Mouse (Mus musculus) testis, adult 2 months (tissue): ENCODE data around the gene C77080. TPM values are rescaled to one million over a fixed set of nuclear protein-coding genes. Genes with fewer than 3 reads are reported as not detected.
"Not testable (repeated sequence)": the region's sequence is repeated elsewhere in the genome, so short reads cannot be mapped to it uniquely, and the experiment has no call there.

Source experiments
- H3K27ac ChIP-seq: fragments of 200-500 bp; 2 replicates; pipeline ENCODE4 v1.5.1; 2012; ENCODE audit warnings: low read depth, low read length; ENCODE audit not compliant: control insufficient read depth, insufficient read depth
- H3K27me3 ChIP-seq: fragments of 200-500 bp; 2 replicates; pipeline ENCODE4 v1.6.1; 2012; ENCODE audit warnings: mild to moderate bottlenecking, low read length, moderate library complexity; ENCODE audit not compliant: control insufficient read depth, insufficient read depth
- H3K36me3 ChIP-seq: fragments of 200-500 bp; 2 replicates; pipeline ENCODE4 v1.6.1; 2012; ENCODE audit warnings: mild to moderate bottlenecking, low read length; ENCODE audit not compliant: control insufficient read depth, insufficient read depth
- H3K4me1 ChIP-seq: fragments of 200-500 bp; 2 replicates; pipeline ENCODE4 v1.6.1; 2012; ENCODE audit warnings: low read length; ENCODE audit not compliant: control insufficient read depth, insufficient read depth
- H3K4me3 ChIP-seq: fragments of 200-500 bp; 2 replicates; pipeline ENCODE4 v1.5.1; 2012; ENCODE audit warnings: low read depth, mild to moderate bottlenecking, low read length, moderate library complexity, mixed read lengths; ENCODE audit not compliant: control insufficient read depth
- CTCF ChIP-seq: fragments of 200-500 bp; IDR thresholded peaks from 2 replicates; pipeline ENCODE4 v1.5.1; 2012; ENCODE audit warnings: low read depth, mild to moderate bottlenecking, inconsistent platforms, low read length, moderate library complexity; ENCODE audit not compliant: control insufficient read depth, insufficient read depth, insufficient replicate concordance
- POLR2A ChIP-seq: fragments of 200-500 bp; IDR thresholded peaks from 2 replicates; pipeline ENCODE4 v1.6.1; 2012; ENCODE audit warnings: low read depth, mild to moderate bottlenecking, inconsistent platforms, low read length, moderate library complexity; ENCODE audit not compliant: control insufficient read depth
- polyA plus RNA-seq: library from polyadenylated mRNA; depleted of rRNA; stranded (reverse); fragments of >200 nt; gene quantifications from 2 replicates; pipeline ENCODE4 v1.2.3, GENCODE M21; 2012

C77080 gene
- polyA plus RNA-seq, 1 experiment = 1.4 TPM

DNA sequence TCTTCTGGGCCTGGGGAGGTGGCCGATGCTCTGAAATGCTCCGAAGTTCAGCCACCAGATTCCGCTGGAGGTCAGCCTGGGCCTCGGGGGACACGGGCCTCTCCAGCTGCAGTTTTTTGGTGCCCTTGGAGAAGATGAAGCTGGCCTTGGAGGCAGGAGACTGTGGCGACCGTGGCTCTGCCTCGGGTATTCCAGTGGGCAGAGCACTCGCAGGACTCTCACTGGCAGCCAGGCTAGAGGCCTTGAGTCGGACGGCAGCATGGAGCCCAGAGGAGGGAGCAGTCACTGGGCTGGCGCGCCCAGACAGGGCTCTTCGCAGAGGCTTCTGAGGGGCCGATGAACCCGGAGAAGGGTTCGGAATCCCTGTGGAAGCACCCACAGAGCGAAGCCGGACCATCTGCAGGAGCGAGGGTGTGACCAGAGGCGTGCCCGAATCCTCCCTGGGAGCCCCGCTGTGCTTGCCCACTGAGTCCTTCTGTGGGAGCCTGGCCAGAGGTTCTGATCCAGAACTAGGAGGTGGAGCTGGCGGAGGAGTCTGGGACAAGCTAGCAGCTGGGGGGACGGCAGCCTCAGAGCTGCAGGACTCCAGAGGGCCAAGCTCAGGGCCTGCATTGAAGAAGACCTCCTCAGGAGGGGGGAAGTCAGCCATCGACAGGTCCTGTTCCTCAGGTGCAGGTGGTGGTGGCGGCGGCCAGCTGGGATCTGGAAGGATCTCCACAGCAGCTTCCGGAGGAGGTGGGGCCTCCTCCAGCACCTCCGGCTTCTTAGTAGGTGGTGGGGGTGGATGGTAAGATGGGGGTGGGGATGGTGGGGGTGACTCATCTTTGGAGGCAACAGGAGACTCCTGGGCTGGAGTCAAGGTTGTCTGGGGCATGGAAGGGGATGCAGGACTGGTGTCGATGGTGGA is 38.9 kb downstream of the C77080 start:
- Histone ChIP-seq H3K27me3 (no peaks in the 10 kb centered on the region), H3K4me3 (no peak overlapping the region), H3K36me3 (peaks cover 5% of the 10 kb centered on the region; the same call in 1 of the 2 replicates), H3K27ac (no peak overlapping the region), H3K4me1 (peaks cover 10% of the 10 kb centered on the region)
- TF ChIP-seq CTCF (no peak), POLR2A (no peak)

DNA sequence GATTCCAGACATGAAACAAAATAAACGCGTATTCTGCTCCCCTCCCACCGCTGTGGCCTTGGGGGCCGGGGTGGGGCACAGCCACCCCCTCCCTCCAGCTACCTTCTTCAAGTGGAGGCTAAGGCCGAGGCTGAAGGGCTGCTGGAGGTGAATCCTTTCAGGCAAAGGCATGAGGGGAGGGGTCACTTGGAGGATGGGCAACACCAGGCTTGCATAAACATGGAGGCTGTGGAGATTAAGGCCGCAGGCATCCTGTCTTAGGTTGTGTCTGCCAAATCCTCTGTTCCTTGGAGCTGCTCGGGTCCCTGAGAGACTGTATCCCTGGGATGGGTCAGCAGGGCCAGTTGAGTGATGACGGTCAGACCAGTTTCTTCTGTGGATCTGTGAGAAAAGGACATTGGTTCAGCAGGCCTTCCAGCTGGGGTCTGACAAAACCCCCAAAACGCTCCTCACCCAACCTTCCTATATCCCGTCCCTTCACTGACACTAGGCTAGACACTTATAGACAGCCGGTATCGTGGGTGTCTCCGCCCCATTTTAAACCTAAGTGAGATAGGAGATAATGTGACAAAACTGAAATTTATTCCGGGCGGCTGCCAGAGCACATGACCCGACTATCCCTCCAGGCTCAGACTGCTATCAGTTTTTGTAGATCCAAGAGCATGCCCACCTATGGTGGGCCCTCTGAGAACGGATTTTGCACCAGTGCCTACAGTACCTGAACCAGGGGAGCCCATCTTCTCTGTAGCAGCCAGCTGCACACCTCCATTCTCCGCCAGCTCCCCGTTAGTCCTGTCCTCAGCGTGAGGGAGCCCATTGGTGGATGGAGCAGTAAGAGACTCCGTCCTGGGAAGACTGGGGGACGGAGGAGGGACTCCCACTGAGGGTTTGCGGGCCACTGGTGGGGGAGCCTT is 39.9 kb downstream of the C77080 start:
- peaks cover 5% of the 10 kb centered on the region; the same call in 1 of the 2 replicates for H3K36me3 ChIP-seq
- H3K4me1 ChIP-seq = peaks cover 10% of the 10 kb centered on the region
- TF ChIP-seq POLR2A (no peak), CTCF (no peak)
- H3K4me3 ChIP-seq = no peak overlapping the region
- H3K27ac ChIP-seq = no peak overlapping the region
- H3K27me3 ChIP-seq = no peaks in the 10 kb centered on the region

DNA sequence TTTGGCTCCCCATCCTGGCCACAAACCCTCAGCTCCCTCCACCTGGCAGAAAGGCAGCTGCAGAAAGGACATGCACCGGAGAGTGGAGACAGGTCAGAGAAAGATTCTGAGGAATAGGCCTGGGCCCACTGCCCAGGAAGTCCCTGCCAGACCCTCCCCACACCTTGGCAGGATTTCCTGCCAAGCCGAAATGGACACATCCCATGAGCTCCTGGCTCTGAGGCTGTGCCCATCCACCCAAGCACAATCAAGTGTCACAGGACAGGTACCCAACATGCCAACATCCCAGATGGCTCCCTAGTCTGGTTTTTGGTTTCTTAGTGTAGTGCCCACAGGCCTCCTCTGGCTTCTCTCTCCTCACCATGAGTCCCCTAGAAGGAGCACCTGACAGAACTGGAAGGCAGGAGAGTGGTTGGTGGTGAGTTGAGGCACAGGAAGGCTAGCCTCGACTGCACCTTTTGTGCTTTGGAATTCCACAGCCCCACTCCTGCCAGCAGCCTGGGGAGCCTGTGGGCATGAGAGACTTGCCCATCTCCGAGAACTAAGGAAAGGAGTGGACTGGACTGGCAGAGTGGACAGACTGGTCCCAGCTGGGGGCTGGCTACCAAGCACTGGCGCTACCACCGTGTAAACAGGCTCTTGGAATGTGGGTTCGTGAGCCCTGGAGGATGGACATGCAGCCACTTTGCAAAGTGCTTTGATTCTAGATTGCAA is 40.7 kb downstream of the C77080 start:
- Histone ChIP-seq H3K27me3 (no peaks in the 10 kb centered on the region), H3K36me3 (peaks cover 5% of the 10 kb centered on the region; the same call in 1 of the 2 replicates), H3K27ac (no peak overlapping the region), H3K4me3 (no peak overlapping the region), H3K4me1 (peaks cover 10% of the 10 kb centered on the region)
- TF ChIP-seq POLR2A (no peak), CTCF (no peak)

DNA sequence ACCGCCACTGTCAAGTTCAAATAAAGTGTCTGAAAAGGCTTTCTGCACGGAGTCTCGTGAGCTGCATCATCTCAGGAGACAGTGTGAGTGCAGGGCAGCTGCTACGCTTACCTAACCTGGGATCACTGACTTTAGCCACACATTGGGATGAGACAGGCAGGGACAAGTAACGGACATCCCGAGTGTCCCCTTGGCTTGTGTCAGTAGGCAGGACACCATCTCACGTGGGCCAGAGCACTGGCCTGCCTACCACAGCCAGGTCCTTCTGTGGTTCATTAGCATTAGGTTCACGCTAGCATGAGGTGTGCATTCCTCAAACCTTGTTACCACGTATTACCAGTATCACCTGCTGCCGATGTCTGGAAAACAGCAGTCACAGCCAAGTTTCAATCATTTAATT is 42.0 kb downstream of the C77080 start:
- peaks cover 10% of the 10 kb centered on the region for H3K4me1 ChIP-seq
- H3K36me3 ChIP-seq = peaks cover 6% of the 10 kb centered on the region
- no peaks in the 10 kb centered on the region for H3K27me3 ChIP-seq
- H3K27ac ChIP-seq = no peak overlapping the region
- no peak overlapping the region for H3K4me3 ChIP-seq
- TF ChIP-seq POLR2A (0 out of 2 replicates have a peak, but pooled peaks have one; percentile 18), CTCF (no peak)

DNA sequence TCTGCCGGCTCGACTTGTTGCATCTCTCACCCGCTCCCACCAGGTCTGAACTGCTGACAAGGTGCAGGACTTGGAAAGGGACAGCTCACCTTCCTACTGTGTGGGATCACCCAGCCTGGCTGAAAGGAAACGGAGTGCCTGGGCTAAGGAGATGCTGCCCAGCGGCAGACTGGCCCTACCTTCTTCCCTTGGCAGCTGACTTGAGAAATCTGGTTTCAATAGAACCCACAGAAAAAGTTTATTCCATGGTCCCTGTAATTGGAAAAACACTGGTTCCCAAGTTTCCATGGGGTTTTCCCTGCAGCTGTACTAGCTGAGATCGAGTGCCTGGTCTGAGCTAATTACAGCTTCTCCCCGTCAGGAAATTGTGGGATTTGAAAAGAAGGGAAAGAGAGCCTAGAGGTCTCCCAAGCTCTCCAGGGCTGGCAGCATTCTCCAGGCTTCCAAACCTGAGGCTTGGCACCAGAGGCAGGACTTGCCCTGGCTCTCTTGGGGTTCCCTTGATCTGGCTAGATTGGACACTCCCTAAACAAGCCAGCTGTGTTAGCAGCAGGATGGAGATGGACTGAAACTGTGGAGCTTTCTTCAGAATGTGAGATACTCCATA is 42.5 kb downstream of the C77080 start:
- peaks cover 7% of the 10 kb centered on the region for H3K36me3 ChIP-seq
- TF ChIP-seq CTCF (no peak), POLR2A (no peak)
- H3K27me3 ChIP-seq = no peaks in the 10 kb centered on the region

DNA sequence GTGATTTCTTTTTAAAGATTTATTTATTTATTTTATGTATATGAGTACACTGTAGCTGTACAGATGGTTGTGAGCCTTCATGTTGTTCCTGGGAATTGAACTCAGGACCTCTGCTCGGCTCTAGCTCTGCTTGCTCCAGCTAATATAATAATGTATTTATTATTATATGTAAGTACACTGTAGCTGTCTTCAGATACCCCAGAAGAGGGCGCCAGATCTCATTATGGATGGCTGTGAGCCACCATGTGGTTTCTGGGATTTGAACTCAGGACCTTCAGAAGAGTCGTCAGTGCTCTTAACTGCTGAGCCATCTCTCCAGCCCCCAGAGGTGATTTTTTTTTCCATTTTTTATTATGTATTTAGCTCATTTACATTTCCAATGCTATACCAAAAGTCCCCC is 48.7 kb downstream of the C77080 start:
- not testable (repeated sequence) for H3K36me3 ChIP-seq, H3K27ac ChIP-seq, H3K4me1 ChIP-seq, H3K27me3 ChIP-seq, H3K4me3 ChIP-seq

More for the DNA sequence above, 42.5 kb downstream of the C77080 start:
- Histone ChIP-seq H3K4me3 (no peak overlapping the region), H3K27ac (no peak overlapping the region), H3K4me1 (peaks cover 6% of the 10 kb centered on the region)
